Mouse (Mus musculus) cerebellum, adult 11 months (tissue): ENCODE measurements around the gene Cbx5.
"Not testable (repeated sequence)": the region's sequence is repeated elsewhere in the genome, so short reads cannot be mapped to it uniquely, and the experiment has no call there.

Source experiments
- DNase-seq: peaks from one replicate; pipeline ENCODE4 v3.0.0; 2022

Gene Cbx5

GRCm38 (mm10) chr15:103250195-103250740 lies 10.7 kb upstream of the Cbx5 start:
- no peak for DNase-seq

DNA sequence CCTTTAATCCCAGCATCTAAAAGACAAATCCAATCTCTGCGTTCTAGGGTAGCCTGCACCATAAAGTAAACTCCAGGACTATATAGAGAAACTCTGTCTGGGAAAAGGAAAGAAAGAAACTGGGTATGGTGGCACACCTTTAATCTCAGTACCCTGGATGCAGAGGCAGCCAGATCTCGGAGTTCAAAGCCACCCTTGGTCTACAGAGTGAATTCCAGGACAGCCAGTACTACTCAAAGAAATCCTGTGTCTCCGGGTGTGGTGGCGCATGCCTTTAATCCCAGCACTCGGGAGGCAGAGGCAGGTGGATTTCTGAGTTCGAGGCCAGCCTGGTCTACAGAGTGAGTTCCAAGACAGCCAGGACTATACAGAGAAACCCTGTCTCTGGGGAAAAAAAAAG lies 9.9 kb upstream of the Cbx5 start:
- not testable (repeated sequence) for DNase-seq

DNA sequence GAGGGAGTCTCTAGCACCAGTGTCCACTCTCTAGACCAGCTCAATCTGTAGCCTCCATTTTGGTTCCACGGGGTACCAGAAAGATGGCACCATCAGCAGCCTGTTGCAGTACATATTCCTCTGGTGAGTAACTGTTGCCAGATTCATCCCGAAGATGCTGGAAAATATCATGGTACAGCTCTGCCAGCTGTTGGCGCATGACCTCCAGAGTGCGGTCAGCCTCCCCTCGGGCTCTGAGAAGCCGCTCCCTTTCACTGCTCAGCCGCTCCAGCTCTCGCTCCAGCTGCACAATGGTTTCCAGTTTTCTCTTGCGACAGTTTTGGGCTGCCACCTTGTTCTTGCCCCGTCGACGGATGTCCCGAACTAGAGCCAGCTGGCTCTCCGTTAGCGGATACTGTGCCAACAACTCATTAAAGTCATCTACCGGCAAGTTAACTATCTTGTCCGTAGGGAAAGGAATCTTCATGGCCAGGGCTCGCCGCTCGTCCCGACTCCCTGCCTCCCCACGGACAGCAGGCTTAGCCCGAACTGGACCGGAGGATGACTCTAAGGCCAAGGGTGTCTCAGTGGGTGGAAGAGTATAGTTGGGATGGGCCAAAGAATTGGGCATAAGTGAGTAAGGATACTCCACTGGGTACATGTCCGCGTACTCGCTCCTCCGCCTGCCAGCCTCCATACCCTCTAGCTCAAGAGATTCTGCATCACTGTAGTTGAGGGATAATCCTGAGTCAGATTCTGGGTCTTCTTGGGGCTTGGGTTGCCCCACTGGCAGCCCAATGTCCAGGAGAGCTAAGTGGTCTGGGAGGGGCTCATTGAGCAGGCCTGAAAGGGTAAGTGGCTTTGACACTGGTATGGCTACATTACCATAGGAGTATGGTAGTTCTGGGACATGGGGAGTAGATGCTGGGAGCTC lies 9.0 kb upstream of the Cbx5 start:
- no peak for DNase-seq

- no peak for DNase-seq
Measured at GRCm38 (mm10) chr15:103247782-103248400, 8.3 kb upstream of the Cbx5 start.

DNA sequence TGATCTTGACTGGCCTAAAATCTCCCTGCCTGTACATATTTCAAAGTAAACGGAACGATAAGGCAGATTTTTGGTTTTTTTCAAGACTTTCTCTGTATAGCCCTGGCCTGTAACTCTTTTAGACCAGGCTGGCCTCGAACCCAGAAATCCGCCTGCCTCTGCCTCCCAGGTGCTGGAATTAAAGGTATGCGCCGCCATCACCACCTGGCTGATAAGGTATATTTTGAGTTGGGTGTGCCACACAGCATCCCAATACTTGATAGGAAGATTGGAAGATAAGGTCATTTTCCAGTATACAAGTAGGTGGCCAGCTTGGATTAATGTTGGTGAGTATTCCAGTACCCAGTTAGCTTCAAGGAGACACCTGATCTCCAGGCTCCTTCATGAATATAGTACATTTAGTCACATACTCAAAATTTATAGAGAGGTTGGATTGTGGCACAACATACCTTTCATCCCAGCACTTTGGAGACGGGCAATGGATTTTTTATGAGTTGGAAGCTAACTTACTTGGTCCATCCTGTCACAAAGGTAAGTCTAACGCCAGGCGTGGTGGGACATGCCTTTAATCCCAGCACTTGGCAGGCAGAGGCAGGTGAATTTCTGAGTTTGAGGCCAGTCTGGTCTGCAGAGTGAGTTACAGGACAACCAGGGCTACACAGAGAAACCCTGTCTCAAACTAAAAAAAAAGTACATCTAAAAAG lies 7.6 kb upstream of the Cbx5 start:
- no peak for DNase-seq

DNA sequence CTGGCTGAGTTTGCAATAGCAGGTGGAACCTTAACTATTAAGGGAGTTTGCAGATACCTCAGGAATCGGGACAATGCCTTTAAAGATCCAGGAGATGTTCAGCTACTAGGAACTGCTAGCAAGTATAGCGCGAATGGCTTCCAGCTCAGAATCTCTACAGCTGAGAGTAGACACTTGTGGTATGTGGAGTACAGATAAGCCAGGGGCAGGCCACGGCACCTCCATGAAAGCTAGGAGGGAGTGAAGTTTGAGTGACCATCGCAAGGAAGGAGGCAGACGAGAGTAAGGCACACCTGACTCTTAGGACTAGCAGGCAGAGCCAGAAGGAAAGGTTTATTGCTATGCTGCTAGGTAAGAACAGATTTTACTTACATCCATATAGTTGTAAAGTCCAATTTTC lies 6.0 kb upstream of the Cbx5 start:
- no peak for DNase-seq

DNA sequence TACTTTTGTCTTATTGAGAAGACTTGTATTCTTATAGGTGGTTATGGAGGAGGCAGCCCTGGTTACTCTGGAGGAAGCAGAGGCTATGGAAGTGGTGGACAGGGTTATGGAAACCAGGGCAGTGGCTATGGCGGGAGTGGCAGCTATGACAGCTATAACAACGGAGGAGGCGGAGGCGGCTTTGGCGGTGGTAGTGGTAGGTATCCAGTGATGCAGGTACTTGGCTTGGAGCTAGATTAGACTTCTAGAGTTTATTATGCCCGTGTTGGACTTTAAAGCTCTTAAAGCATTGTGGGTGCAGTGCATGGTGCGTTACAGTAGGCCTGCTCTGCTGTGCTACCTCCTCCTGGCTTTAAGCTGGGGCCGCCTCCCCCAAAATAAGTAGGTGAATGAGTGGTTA lies 3.3 kb upstream of the Cbx5 start:
- DNase-seq: no peak

GRCm38 (mm10) chr15:103241071-103242018 lies 1.7 kb upstream of the Cbx5 start:
- not testable (repeated sequence) for DNase-seq

- DNase-seq: peak; percentile 92
Measured at GRCm38 (mm10) chr15:103240160-103241028, 778 bp upstream of the Cbx5 start, which contains the start of gene Hnrnpa1. Gene Hnrnpa1, plus strand, starts transcription at chr15:103240432.

DNA sequence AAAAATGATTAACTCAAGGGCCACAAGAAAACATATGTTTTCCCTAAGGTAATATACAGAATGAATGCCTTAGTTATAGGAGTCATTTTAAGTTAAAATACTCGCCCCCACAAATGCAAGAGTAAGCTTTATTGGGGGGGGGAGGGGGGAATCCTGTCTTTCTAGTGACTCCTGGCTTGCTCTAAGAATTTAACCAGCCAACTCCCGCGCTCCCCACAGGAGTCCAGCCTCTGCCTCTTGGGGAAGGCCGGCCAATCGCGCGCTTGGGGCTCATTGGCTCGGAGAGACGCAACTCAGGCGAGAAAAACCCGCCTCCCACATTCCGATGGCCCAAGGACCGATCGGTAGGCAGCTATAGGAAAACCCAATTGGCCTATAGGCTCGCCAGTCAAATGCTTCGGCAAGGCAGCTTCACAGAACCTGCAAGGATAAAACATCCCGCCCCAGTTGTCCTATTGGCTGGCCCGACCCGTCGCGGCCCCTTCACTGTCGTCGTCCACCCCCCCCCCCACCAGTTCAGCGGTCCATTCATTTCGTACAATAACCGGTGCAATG lies 409 bp downstream of the Cbx5 start:
- peak; percentile 92 for DNase-seq

DNA sequence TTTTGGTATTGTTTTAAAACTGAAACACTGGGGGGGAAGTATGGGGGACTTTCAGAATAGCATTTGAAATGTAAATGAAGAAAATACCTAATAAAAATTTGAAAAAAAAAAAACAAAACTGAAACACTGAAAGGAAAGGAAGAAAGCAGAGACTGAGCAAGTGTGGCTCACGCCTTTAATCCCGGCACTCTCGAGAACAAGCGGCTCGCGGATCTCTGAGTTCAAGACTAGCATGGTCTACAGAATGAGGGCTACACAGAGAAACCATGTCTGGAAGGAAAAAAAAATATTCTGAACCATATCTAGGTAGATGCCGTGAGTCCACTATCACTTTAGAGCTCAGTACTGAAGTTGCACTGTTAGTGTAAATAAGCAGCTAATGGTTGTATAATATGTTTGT lies 2.3 kb downstream of the Cbx5 start:
- no peak for DNase-seq

DNA sequence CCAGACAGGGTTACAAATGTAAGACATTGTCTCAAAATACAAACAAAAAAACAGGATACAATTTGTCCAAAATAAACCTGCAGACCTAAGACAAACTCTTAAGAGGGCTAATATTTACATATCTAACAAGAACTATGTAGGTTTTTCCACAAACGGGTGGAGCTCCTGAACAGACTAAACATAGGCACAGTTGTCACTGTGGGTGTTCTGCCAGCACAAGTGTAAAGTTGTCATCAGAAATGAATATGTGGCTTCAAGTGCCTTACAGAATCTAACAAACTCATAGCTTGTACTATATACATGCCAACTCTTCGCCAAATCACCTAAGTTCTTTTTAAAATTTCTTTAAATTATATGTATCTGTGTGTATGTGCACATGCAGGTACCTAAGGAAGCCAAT lies 6.5 kb downstream of the Cbx5 start:
- no peak for DNase-seq

DNA sequence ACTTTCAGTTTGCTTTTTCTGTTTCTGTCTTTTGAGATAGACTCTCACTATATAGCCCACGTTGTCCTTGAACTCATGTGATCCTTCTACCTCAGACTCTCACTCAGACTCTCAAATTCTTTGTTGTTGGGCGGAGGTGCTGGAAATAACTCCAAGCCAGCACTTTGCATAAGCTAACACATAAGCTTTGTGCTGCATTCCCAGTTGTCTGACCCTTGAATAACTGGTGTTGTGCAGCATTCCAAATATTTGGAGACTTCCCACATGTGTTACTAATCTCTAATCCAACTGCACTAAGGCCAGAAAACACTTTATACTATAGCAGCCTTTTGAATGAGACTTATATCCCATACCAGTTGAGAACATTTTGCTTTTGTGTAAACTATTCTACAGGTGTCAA lies 10.7 kb downstream of the Cbx5 start:
- no peak for DNase-seq

GRCm38 (mm10) chr15:103227572-103227971 lies 12.0 kb downstream of the Cbx5 start:
- no peak for DNase-seq

DNA sequence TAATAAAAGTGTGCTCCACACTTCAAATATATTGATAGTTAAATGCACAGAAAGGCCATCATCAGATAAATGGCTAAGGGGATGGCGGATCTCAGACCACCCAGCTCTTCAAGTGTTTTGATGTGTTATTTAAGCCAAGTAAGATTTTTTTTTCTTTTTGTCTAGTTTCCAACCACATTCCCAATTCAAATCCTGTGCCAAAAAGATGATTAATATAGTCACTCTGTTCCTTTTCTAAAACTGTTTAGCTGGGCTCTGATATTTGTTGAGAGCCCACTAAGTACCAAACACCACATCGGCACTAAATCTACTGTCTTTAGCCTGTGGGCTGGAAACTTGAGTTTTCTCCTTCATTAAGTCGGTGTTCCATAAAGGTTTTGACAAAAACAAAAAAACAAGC lies 12.6 kb downstream of the Cbx5 start:
- no peak for DNase-seq

DNA sequence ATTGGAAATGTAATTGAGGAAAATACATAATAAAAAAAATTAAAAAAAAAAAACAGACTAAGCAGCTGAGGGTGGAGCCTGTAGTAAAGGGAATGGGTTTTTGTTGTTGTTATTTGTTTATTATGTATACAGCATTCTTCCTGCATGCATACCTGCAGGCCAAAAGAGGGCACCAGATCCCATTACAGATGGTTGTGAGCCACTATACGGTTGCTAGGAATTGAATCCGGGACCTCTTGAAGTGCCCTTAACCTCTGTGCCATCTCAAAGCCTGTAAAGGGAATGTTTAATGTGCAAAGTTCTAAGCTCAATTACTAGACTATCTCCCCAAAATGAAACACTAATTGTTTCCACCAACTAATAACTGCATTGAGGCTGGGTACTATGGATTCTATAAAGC lies 15.5 kb downstream of the Cbx5 start:
- DNase-seq: no peak

- DNase-seq: no peak
Measured at GRCm38 (mm10) chr15:103221386-103221785, 18.2 kb downstream of the Cbx5 start.

- no peak for DNase-seq
Measured at GRCm38 (mm10) chr15:103220785-103221184, 18.8 kb downstream of the Cbx5 start.

GRCm38 (mm10) chr15:103216052-103216451 lies 23.6 kb downstream of the Cbx5 start:
- no peak for DNase-seq

DNA sequence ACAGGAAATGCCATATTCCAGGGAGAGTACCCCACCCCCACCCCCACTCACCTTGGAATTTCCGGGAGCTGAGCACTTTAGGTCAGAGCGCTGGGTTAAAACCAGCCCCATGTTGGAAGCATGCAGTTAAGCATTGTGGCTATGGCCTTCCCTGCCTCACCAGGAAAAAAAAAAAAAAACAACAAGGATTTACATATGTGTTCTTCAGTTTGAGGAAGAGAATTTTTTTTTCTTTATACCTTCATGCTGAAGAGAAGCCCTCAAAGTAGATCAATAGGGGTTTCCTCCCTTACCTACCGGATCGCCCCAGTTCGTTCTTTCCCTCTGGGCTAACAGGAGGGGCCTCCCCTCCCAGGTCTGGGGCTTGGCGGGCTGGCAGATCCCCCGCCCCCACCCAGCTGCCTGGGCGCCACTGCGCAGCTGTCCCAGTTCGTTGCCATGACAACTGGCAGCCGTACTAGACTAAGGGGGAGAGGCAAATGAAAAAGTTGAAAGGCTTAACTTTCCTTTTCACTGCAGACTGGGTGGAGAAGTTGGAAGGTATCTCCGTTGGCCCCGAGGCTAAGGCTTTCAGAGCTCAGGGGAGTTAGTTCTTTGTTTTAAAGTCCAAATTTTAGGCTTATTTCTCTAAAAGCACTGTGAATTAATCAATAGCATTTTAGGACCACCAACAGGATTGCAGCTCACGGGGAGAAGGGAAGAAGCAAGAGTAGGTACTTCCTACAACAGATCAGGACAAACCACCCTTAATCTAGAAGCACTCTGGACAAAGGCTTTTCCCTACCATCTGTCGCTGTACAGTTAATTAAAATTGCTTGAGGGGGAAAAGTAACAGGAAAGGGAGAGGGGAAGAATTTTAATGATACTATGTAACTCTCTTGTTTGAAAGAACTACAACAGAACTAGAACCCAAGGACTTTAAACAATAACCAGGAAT lies 24.4 kb downstream of the Cbx5 start:
- DNase-seq: peak; percentile 34
